Mouse (Mus musculus) CD4-positive naive resting alpha-beta T cell, adult 76 days (primary cell): Measurements from ENCODE around the gene Fcer1a. TPM values are rescaled to one million over a fixed set of nuclear protein-coding genes. Genes with fewer than 3 reads are reported as not detected.

Source experiments
- total RNA-seq: library from RNA; stranded (reverse); gene quantifications from one replicate; pipeline ENCODE4 v1.2.4, GENCODE M21; 2023

The Fcer1a gene
- total RNA-seq = not detected

DNA sequence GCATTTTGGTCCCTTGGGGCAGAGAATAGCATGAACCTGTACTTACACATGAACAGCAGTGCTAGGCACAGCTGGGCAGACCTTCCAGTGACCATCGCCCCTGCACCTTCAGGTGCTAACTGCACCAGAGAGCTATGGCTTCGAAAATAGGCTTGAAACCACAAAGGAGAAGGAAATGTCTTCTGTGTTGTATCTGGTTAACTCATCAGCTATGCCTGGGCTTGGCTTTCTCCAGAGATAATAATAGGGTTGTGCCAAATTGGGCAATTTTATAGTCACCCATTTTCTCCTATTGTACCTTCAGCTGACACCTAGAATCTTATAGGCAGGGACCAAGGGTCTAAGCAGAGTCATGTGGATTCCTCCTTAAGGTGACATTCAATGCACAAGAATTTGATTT lies at the start of gene Fcer1a:
Fcer1a (minus strand) TSS at position 134 of the 400 bp plus-strand sequence.

DNA sequence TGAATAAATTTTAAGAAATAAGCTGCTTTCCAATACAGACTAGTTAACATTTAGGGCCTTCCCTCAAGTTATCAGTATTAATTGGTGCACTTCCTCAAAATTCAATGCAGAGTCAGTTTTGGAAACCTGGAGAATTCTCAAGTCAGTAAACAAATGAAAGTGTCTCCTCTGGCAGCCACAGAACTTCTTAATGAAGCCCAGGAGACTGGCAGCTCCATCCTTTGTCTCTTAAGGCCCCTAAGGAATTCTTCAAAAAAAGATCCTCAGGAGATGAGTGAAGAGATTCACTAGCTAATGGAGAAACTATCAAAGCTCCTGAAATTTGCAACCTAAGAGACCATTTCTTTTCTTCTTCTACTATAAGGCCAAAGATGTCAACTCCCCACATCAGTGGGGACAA lies 38.7 kb upstream of the Fcer1a start, which contains the start of gene Olfr418:
Olfr418 (plus strand) TSS at position 301 of the 400 bp plus-strand sequence.

DNA sequence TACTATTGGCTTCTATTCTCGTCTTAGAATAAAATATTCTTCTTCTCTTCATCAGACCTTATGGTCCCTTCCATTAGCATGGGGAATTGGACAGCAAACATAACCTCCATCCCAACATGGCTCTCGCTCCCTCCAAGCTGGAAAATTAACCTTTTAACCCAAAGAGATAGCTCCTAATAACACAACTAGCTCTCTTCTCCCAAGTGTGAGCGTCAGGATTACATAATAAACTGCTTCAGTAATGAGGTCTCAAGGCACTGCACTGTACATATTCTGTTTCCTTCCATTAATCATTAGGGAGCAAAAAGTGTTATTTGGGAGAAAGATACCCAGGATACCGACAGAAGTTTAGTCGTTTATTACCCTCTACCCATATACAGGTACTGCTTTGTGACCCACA lies 14.9 kb downstream of the Fcer1a start, which contains the start of gene Olfr1404:
Olfr1404 (plus strand) TSS at position 301 of the 400 bp plus-strand sequence.

DNA sequence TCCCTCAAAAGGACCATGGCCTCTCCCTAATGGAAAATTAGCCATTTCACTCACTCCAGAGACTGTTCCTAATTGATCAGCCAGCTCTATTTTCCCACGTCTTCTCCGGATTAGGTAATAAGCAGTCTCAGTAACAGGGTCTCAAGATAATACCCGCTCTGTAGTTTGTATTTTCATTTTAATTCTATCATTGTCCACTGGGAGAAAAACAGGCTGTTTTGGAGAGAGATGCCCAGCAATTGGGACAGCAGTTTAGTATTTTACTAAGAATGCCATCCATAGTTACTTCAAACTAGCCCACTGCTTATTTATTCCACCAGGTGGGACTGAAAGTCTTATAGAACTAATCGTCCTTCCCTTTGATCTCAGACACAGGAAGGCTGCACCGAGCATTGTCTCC lies 29.5 kb downstream of the Fcer1a start, which contains the start of gene Olfr218:
Olfr218 (plus strand) TSS at position 301 of the 400 bp plus-strand sequence.

DNA sequence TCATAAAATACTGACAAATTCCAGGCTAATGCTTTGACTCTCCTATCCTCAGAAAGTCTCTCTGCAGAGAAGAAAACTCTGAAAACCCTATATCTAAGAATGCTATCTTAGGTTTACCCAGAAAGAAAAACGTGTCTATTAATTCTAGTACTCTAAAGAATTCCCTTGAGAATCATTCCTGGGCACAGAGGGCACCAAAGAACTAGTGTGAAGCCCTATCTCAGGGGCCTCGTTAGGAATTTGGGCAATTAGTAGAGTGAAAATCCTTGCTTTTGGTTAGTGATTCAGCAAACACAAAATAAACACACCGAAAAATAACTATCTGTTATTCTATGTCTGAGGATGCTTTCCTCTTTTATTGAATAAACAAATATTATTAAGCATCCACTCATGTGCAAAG lies 36.5 kb downstream of the Fcer1a start, which contains the start of gene Olfr1406:
Olfr1406 (minus strand) TSS at position 101 of the 400 bp plus-strand sequence.

Other genes with a start within 250 kb of the Fcer1a start
- gene Olfr1408, start 89.8 kb downstream of the Fcer1a start, total RNA-seq = not detected
- gene Olfr1406, start 36.6 kb downstream of the Fcer1a start, total RNA-seq = not detected
- not detected for gene Olfr218, start 29.4 kb downstream of the Fcer1a start, total RNA-seq
- not detected for gene Olfr1404, start 14.8 kb downstream of the Fcer1a start, total RNA-seq
- gene Olfr418, start 38.8 kb upstream of the Fcer1a start, total RNA-seq = not detected
- not detected for gene Mptx2, start 50.6 kb upstream of the Fcer1a start, total RNA-seq
- not detected for gene Ackr1, start 106.5 kb upstream of the Fcer1a start, total RNA-seq
- gene Aim2, start 123.7 kb upstream of the Fcer1a start, total RNA-seq = 41.7 TPM
- gene Cadm3, start 140.5 kb upstream of the Fcer1a start, total RNA-seq = 0.26 TPM